Mouse (Mus musculus): Measurements from ENCODE around the gene Vmn1r67.

The Vmn1r67 gene

GRCm38 (mm10) chr7:10443031-10443430, at the start of gene Vmn1r67:
Gene Vmn1r67 (plus strand): TSS chr7:10443331.
- no peak for DNase-seq (ENCODE audit: low spot score)

- no peak for DNase-seq (ENCODE audit: low spot score)
These were observed 15.0 kb downstream of the Vmn1r67 start for GRCm38 (mm10) chr7:10458166-10458565.

GRCm38 (mm10) chr7:10479813-10480212, 36.7 kb downstream of the Vmn1r67 start:
- DNase-seq (ENCODE audit: low spot score), result no peak

- no peak for DNase-seq (ENCODE audit: low spot score)
These were observed 37.6 kb downstream of the Vmn1r67 start for GRCm38 (mm10) chr7:10480588-10481233.

- DNase-seq (ENCODE audit: low spot score), result peak; percentile 57
These were observed 51.8 kb downstream of the Vmn1r67 start, which contains the start of gene Zik1 for GRCm38 (mm10) chr7:10494786-10495521. Gene Zik1 (minus strand): TSS chr7:10495394.

GRCm38 (mm10) chr7:10495578-10495977, 52.4 kb downstream of the Vmn1r67 start:
- DNase-seq (ENCODE audit: low spot score), result no peak
